Mouse (Mus musculus) monocyte, adult 2 months (primary cell): ENCODE data around the gene Galnt12.

ENCODE experiments used
- DNase-seq, 2 experiments: peaks; one replicate each; pipeline ENCODE4 v3.0.0; 2022; ENCODE audit warnings: low spot score in 2 of 2, low read depth in 1 of 2

The Galnt12 gene

GRCm38 (mm10) chr4:47149963-47150362 lies 58.3 kb downstream of the Galnt12 start:
- DNase-seq, result no peak

GRCm38 (mm10) chr4:47150806-47151205 lies 59.1 kb downstream of the Galnt12 start:
- no peak for DNase-seq

DNA sequence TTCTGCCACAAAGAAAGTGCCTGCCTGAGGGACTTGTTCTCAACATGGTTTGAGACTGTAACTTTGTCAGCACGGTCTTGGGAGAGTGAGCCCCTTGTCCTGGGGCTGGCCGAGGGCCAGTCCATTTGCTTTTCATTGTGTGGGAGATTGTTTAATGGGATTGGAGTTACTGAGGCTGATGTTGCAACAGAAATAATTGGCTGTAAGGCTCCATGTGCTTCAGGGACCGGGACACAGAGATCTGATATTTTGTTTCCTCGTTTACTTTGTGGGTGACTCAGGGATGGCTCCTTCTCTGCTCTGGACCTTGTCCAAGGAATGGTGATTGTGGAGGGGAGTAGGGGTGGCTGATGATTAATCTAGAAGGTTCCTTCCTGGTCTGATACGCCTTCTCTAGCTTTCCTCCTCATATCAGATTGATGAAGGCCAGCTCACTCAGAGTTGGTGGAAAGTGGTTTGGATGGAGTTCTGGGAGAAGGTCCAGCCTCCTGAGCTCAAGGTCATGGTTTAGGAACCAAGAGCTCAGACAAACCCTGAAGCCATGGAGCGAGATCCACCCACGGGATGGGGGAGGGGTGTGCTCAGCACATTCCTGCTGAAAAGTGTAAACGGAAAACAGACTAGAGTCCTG lies 60.0 kb downstream of the Galnt12 start:
- no peak for DNase-seq

GRCm38 (mm10) chr4:47161103-47161755 lies 69.5 kb downstream of the Galnt12 start:
- no peak for DNase-seq

GRCm38 (mm10) chr4:47161756-47162587 lies 70.3 kb downstream of the Galnt12 start:
- no peak for DNase-seq

- no peak for DNase-seq
Observed at GRCm38 (mm10) chr4:47172314-47172713, 80.6 kb downstream of the Galnt12 start.
